Mouse (Mus musculus) inflammation-experienced regulatory T-cells, adult 16 weeks (primary cell): ENCODE data around the gene Klhdc8a. TPM values are rescaled to one million over a fixed set of nuclear protein-coding genes. Genes with fewer than 3 reads are reported as not detected.

Experiments
- polyA plus RNA-seq: library from polyadenylated mRNA; unstranded; fragments of 100-300 nt; shearing (Covaris generic); gene quantifications from one replicate; pipeline ENCODE4 v1.2.1, GENCODE M21; 2017

Gene Klhdc8a
- not detected for polyA plus RNA-seq

DNA sequence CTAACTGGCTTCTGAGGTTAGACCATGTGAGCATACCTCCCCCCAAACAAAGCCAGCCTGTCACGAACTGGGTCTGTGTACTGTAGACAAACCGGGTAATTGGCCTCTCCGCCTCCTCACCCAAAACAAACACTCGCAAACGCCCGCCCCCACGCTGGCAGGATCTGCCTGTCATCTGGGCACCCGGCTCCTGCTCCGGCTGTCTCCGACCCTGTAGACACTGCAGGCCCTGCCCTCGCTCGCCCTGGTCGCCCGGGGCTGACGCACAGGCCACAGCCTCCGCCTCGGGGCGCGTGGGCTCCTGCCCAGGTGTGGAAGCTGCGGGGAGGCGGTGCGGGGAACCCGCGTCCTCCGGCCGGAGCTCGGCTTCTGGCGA, at the start of gene Klhdc8a:
Klhdc8a (plus strand) TSS at position 202 of the 376 bp plus-strand sequence.

DNA sequence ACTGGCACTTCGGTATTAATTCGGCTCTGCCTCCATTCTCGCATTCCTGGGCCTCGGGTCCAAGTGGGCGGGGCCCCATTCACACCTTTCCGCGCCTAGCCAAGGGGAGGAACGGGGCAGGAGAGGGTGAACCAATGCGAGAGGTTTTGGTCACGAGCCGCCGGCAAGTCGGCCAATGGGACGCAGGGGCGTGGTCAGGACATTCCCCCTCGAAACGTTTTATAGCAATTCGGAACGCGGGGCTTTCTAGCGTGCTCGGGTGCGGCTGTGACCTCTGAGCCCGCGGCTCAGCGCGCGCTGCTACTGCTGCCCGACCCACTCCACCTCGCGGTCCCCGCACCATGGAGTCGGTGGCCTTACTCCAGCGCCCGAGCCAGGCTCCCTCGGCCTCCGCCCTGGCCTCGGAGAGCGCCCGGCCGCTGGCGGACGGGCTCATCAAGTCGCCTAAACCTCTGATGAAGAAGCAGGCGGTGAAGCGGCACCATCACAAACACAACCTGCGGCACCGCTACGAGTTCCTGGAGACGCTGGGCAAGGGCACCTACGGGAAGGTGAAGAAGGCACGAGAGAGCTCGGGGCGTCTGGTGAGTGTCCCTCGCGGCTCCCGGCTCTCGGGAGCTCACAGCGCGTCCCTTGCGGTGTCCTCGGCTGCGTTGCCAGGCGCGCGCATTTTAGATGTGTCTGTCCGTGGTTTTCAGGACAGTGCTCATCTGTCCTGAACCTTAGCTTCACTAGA, 17.6 kb downstream of the Klhdc8a start, which contains the start of gene Nuak2:
Nuak2 (plus strand) TSS at position 238 of the 736 bp plus-strand sequence.

Other genes starting within 250 kb of the Klhdc8a start
- gene Mfsd4a, start 230.6 kb upstream of the Klhdc8a start, polyA plus RNA-seq: 83.3 TPM
- gene Cdk18, start 158.9 kb upstream of the Klhdc8a start, polyA plus RNA-seq: not detected
- gene Lemd1, start 107.2 kb upstream of the Klhdc8a start, polyA plus RNA-seq: not detected
- gene AC124108.1, start 107.2 kb upstream of the Klhdc8a start, polyA plus RNA-seq: not detected
- gene Gm10188, start 68.9 kb upstream of the Klhdc8a start, polyA plus RNA-seq: not detected
- 5.8 TPM for gene Nuak2, start 17.5 kb downstream of the Klhdc8a start, polyA plus RNA-seq
- gene Tmcc2, start 92.7 kb downstream of the Klhdc8a start, polyA plus RNA-seq: 1.0 TPM
- gene Dstyk, start 118.9 kb downstream of the Klhdc8a start, polyA plus RNA-seq: 10.4 TPM
- gene Rbbp5, start 178.7 kb downstream of the Klhdc8a start, polyA plus RNA-seq: 86.5 TPM
- 14.0 TPM for gene Tmem81, start 207.6 kb downstream of the Klhdc8a start, polyA plus RNA-seq
- gene Cntn2, start 244.6 kb downstream of the Klhdc8a start, polyA plus RNA-seq: not detected